13 mouse cellular contexts compared by ENCODE assay signal in genomic region chr13:46852470-46852869, GRCm38 (mm10).
DNase-seq lines count a peak whose midpoint lies in the region; ATAC-seq and TF ChIP-seq lines count a peak whose summit lies in the region.
"Had no signal": no experiment of that assay in that cellular context is flagged by ENCODE, and none has a peak within 500 bp of the region (broad histone marks: within the 10 kb centered on the region; RNA-seq: fewer than 3 reads in every experiment).

No protein-coding gene starts in this region.

- H3K27me3 ChIP-seq in heart, adult 2 months (ENCODE audit: control insufficient read depth, insufficient read depth, low read length): no peaks in the 10 kb centered on the region
- H3K27me3 ChIP-seq in lung, embryonic 14.5 days (ENCODE audit: insufficient read depth, low read length): no peaks in the 10 kb centered on the region
- H3K27me3 ChIP-seq: hindbrain, embryonic 15.5 days had no signal

- TF ChIP-seq POLR2A in heart, adult 2 months (IDR thresholded peaks at IDR 0.05; ENCODE audit: insufficient read depth, low read depth, low read length): no peak
- no peak for TF ChIP-seq POLR2A in lung, adult 2 months (IDR thresholded peaks at IDR 0.05; ENCODE audit: borderline replicate concordance, extremely low read depth, low read depth, low read length)

- H3K27ac ChIP-seq in heart, adult 2 months: no peak overlapping the region
- H3K27ac ChIP-seq in lung, embryonic 14.5 days (ENCODE audit: low read depth): no peak overlapping the region
- H3K27ac ChIP-seq: hindbrain, embryonic 15.5 days; limb, embryonic 10.5 days had no signal

- H3K4me1 ChIP-seq in heart, adult 2 months (ENCODE audit: control insufficient read depth, insufficient read depth, low read length): no peaks in the 10 kb centered on the region
- no peaks in the 10 kb centered on the region; the same call in 1 of the 2 replicates for H3K4me1 ChIP-seq in lung, embryonic 14.5 days (ENCODE audit: insufficient read depth)
- no peaks in the 10 kb centered on the region; the same call in 1 of the 2 replicates for H3K4me1 ChIP-seq in lung, adult 2 months (ENCODE audit: control insufficient read depth, insufficient read depth, low read length)
- H3K4me1 ChIP-seq: hindbrain, embryonic 15.5 days had no signal

- no peak overlapping the region for H3K4me2 ChIP-seq in lung, embryonic 14.5 days
- H3K4me2 ChIP-seq: hindbrain, embryonic 15.5 days had no signal

- no peak for ATAC-seq in lung, embryonic 14.5 days (ENCODE audit: insufficient read depth)

- intact Hi-C loops in heart, adult 2 months (cut with DNase I): no loop called here

- H3K79me2 ChIP-seq in heart, adult 2 months (replicated peaks; ENCODE audit: control insufficient read depth, insufficient read depth, low read length): no peaks in the 10 kb centered on the region

- WGBS in heart, adult 2 months: 97% methylated on average over 4 of the region's 4 CpGs
- WGBS in lung, embryonic 14.5 days: 91% methylated on average over 4 of the region's 4 CpGs
- 95% methylated on average over 4 of the region's 4 CpGs for WGBS in lung, adult 2 months

- H3K9me3 ChIP-seq in lung, embryonic 14.5 days (ENCODE audit: low read depth, low read length): no peaks in the 10 kb centered on the region
- H3K9me3 ChIP-seq: hindbrain, embryonic 15.5 days; limb, embryonic 10.5 days had no signal

- DNase-seq in heart, adult 2 months: no peak
- no peak for DNase-seq in heart, adult 8-10 months (ENCODE audit: low spot score)
- DNase-seq in lung, embryonic 14.5 days: no peak
- no peak for DNase-seq in lung, adult 2 months
- peak; percentile 23 for DNase-seq in ES-CJ7 (ENCODE audit: low read depth, low spot score)
- DNase-seq in naive thymus-derived CD4-positive, alpha-beta T cell, adult 2 months (ENCODE audit: low read depth): peak; percentile 7
- DNase-seq in frontal cortex, postnatal 14 days (ENCODE audit: low spot score in 2 of 2): no peak
- no peak for DNase-seq in adrenal gland, adult 2 months
- DNase-seq: cerebellum, adult 8-10 months; embryo, embryonic 11 days; thymus, adult 2 months had no signal

- H3K36me3 ChIP-seq in heart, adult 2 months (ENCODE audit: control insufficient read depth, insufficient read depth, low read length): no peaks in the 10 kb centered on the region
- 0 out of 2 replicates have a peak, but pooled peaks cover 3% of the 10 kb centered on the region for H3K36me3 ChIP-seq in lung, embryonic 14.5 days (ENCODE audit: insufficient read depth)
- H3K36me3 ChIP-seq: hindbrain, embryonic 15.5 days; limb, embryonic 10.5 days had no signal

- H3K9ac ChIP-seq in heart, adult 2 months (ENCODE audit: low read depth, low read length): no peak overlapping the region
- no peak overlapping the region for H3K9ac ChIP-seq in lung, embryonic 14.5 days
- H3K9ac ChIP-seq: hindbrain, embryonic 15.5 days had no signal

- H3K4me3 ChIP-seq in heart, adult 2 months: no peak overlapping the region
- H3K4me3 ChIP-seq in lung, embryonic 14.5 days (ENCODE audit: low read depth, low read length): no peak overlapping the region
- no peak overlapping the region for H3K4me3 ChIP-seq in lung, adult 2 months (replicated peaks; ENCODE audit: extremely low read depth, low read depth, low read length)
- H3K4me3 ChIP-seq: hindbrain, embryonic 15.5 days; limb, embryonic 10.5 days had no signal

- peak; percentile 55 for TF ChIP-seq CTCF in heart, adult 2 months (IDR thresholded peaks at IDR 0.05)
- peak; percentile 44; the same call in 1 of the 2 replicates for TF ChIP-seq CTCF in lung, embryonic 14.5 days (IDR thresholded peaks at IDR 0.05; ENCODE audit: low read depth)
- TF ChIP-seq CTCF in lung, adult 2 months (IDR thresholded peaks at IDR 0.05; ENCODE audit: insufficient read depth, low read length): no peak

- TF ChIP-seq EP300 in heart, adult 2 months (IDR thresholded peaks at IDR 0.05; ENCODE audit: insufficient read depth, low read depth, low read length): no peak

Comparison
In these comparisons a context has a peak if more than half of its experiments do, and no peak if none do; other contexts are left out.
1. DNase-seq: peak in ES-CJ7 (single experiment) and naive thymus-derived CD4-positive, alpha-beta T cell, adult 2 months (single experiment); none in heart, adult 2 months (0 of 2), heart, adult 8-10 months (single experiment), lung, embryonic 14.5 days (single experiment), lung, adult 2 months (single experiment), frontal cortex, postnatal 14 days (0 of 2) and adrenal gland, adult 2 months (single experiment).